Mouse (Mus musculus): ENCODE measurements around the gene Ptpru. TPM values are rescaled to one million over a fixed set of nuclear protein-coding genes. Genes with fewer than 3 reads are reported as not detected.
"Not testable (repeated sequence)": the region's sequence is repeated elsewhere in the genome, so short reads cannot be mapped to it uniquely, and the experiment has no call there.

Gene Ptpru
- polyA plus RNA-seq, 1 experiment from 2014 or later: 10.5 TPM

GRCm38 (mm10) chr4:131812458-131812857 lies 25.6 kb downstream of the Ptpru start:
- WGBS: 71% methylated on average over 11 of the region's 11 CpGs
- no peaks in the 10 kb centered on the region for H3K27me3 ChIP-seq (replicated peaks)
- H3K27ac ChIP-seq: no peak overlapping the region

DNA sequence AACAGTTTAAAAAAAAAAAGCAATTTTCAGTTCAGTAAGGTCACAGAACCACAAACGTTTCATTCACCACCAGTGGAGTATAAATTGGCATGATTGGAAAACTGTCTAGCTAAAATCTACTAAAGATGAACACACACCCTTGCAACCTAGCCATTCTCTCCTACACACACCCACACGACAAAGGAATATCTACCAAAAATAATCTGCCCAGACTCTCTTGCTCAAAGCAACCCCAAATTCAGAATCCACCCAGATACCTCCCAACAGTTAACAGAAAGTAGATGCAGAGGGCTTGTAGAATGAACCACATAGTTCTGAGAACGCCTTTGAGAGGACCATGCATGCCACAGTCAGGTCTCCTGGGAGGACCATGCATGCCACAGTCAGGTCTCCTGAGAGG lies 32.8 kb downstream of the Ptpru start:
- whole genome bisulfite sequencing: 70% methylated on average over 3 of the region's 3 CpGs
- Histone ChIP-seq H3K27ac (no peak overlapping the region), H3K9ac (no peak overlapping the region), H3K4me3 (replicated peaks) (no peak overlapping the region), H3K27me3 (replicated peaks) (no peaks in the 10 kb centered on the region), H3K4me2 (no peak overlapping the region), H3K4me1 (peaks cover 7% of the 10 kb centered on the region; the same call in 1 of the 2 replicates), H3K9me3 (no peaks in the 10 kb centered on the region), H3K36me3 (no peaks in the 10 kb centered on the region)
- no peak for ATAC-seq (ENCODE audit: insufficient read depth, low FRiP score, low read depth)

More at GRCm38 (mm10) chr4:131812458-131812857, 25.6 kb downstream of the Ptpru start:
- Histone ChIP-seq H3K9ac (no peak overlapping the region), H3K9me3 (no peaks in the 10 kb centered on the region), H3K4me1 (no peaks in the 10 kb centered on the region), H3K36me3 (no peaks in the 10 kb centered on the region), H3K4me2 (no peak overlapping the region), H3K4me3 (replicated peaks) (no peak overlapping the region)
- ATAC-seq (ENCODE audit: insufficient read depth, low FRiP score, low read depth): no peak

- not testable (repeated sequence) for H3K27me3 ChIP-seq (replicated peaks); H3K4me3 ChIP-seq (replicated peaks); H3K27ac ChIP-seq; H3K9ac ChIP-seq; H3K9me3 ChIP-seq; H3K4me1 ChIP-seq; H3K36me3 ChIP-seq; H3K4me2 ChIP-seq
- ATAC-seq (ENCODE audit: insufficient read depth, low FRiP score, low read depth): peak; percentile 54; the same call in 1 of the 2 replicates
- 91% methylated on average over 5 of the region's 6 CpGs for WGBS
Observed at GRCm38 (mm10) chr4:131804732-131805131, 33.4 kb downstream of the Ptpru start.

- Histone ChIP-seq H3K4me2 (no peak overlapping the region), H3K27me3 (replicated peaks) (no peaks in the 10 kb centered on the region), H3K9ac (no peak overlapping the region), H3K4me3 (replicated peaks) (no peak overlapping the region), H3K27ac (no peak overlapping the region; the same call in 1 of the 2 replicates), H3K36me3 (no peaks in the 10 kb centered on the region), H3K9me3 (no peaks in the 10 kb centered on the region), H3K4me1 (peaks cover 7% of the 10 kb centered on the region; the same call in 1 of the 2 replicates)
- WGBS: 53% methylated on average over 9 of the region's 9 CpGs
- ATAC-seq (ENCODE audit: insufficient read depth, low FRiP score, low read depth): no peak
Observed at GRCm38 (mm10) chr4:131803846-131804245, 34.2 kb downstream of the Ptpru start.

DNA sequence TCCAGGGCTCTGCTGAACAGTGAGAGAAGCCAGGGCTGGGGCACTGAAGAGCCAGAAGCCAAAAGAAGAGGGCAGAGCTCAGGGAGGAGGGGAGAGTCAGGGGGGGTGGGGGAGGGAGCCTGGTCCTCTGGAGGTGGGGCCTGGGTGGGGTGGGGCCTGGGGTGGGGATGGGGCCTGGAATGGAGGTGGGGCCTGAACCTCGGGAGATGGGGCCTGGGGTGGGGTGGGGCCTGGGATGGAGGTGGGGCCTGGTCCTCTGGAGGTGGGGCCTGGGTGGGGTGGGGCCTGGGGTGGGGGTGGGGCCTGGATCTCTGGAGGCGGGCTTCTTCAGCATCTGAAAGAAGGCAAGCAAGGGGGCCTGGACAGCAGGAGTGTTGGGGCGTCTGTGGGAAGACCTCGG lies 39.1 kb downstream of the Ptpru start:
- no peaks in the 10 kb centered on the region for H3K27me3 ChIP-seq (replicated peaks)
- no peaks in the 10 kb centered on the region for H3K9me3 ChIP-seq
- WGBS: 56% methylated on average over 3 of the region's 4 CpGs
- peaks cover 7% of the 10 kb centered on the region; the same call in 1 of the 2 replicates for H3K4me1 ChIP-seq
- no peak overlapping the region for H3K4me2 ChIP-seq
- H3K27ac ChIP-seq: no peak overlapping the region
- H3K4me3 ChIP-seq (replicated peaks): no peak overlapping the region
- no peak overlapping the region for H3K9ac ChIP-seq
- ATAC-seq (ENCODE audit: insufficient read depth, low FRiP score, low read depth): no peak
- no peaks in the 10 kb centered on the region for H3K36me3 ChIP-seq

- H3K27ac ChIP-seq: no peak overlapping the region
- H3K9ac ChIP-seq: no peak overlapping the region
- H3K4me2 ChIP-seq: no peak overlapping the region
- ATAC-seq (ENCODE audit: insufficient read depth, low FRiP score, low read depth): no peak
- H3K4me3 ChIP-seq (replicated peaks): no peak overlapping the region
- 65% methylated on average over 12 of the region's 12 CpGs for WGBS
- H3K4me1 ChIP-seq: 0 out of 2 replicates have a peak, but pooled peaks cover under 1% of the 10 kb centered on the region
- H3K27me3 ChIP-seq (replicated peaks): no peaks in the 10 kb centered on the region
- H3K36me3 ChIP-seq: no peaks in the 10 kb centered on the region
- no peaks in the 10 kb centered on the region for H3K9me3 ChIP-seq
Observed at GRCm38 (mm10) chr4:131797920-131798319, 40.2 kb downstream of the Ptpru start.

DNA sequence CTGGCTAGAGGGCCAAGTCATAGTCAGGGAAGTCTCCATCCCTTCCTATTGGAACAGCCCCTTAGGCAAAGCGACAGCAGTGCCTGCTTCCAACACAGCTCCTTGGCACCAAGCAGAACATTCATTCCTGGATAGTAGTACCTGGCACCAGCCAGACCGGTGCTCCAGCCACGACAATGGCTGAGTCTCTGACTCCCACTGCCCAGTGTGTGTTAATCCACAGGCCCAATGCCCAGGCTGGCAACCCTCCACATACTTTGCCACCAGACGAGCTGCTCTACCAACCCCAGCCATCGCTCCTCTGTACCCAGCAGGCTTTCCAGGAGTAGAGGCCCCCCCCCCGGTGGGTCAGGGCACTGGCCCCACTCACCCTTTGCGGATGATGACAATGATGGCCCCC lies 40.6 kb downstream of the Ptpru start:
- no peaks in the 10 kb centered on the region for H3K4me1 ChIP-seq
- no peaks in the 10 kb centered on the region for H3K36me3 ChIP-seq
- H3K9me3 ChIP-seq: no peaks in the 10 kb centered on the region
- ATAC-seq (ENCODE audit: insufficient read depth, low FRiP score, low read depth): no peak
- no peak overlapping the region for H3K27ac ChIP-seq
- no peaks in the 10 kb centered on the region for H3K27me3 ChIP-seq (replicated peaks)
- WGBS: 79% methylated on average over 7 of the region's 7 CpGs
- no peak overlapping the region for H3K4me3 ChIP-seq (replicated peaks)
- H3K9ac ChIP-seq: no peak overlapping the region
- no peak overlapping the region for H3K4me2 ChIP-seq

DNA sequence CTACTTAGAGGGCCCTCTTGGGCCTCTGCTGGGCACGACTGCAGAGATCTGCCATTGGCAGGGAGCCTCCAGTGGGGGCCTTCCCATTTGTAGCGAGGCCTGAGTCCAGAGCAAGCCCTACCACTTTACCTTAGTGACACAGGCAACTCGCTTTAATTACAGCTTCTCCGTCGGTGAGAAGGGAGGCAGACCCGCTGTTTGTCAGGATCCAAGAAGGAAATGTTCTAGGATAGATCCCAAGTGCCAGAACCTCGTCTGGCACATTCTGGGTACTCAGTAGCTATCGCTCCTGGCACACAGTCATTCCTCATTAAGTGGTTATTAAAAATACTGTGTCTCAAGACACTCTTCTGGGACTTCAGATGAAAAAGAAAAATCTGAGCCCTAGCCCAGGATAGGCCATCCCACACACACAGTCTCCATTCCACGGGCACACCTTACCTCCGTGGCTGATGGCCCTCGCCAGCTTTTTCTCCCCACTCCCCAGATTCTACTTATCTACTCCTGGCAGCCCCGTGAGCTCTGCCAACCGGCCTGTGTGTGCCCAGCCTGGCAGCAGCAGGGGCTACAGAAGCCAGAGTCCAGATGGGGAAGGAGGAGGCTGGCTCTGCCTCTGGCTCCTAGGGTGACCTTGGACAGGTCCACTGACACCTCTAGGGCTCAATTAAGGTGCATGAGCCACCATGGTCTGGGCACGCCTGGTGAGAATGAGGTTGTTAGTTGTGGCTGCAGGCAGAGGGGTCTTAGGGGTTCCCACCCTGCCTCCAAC lies 41.6 kb downstream of the Ptpru start:
- WGBS: 76% methylated on average over 14 of the region's 14 CpGs
- no peak overlapping the region for H3K4me2 ChIP-seq
- H3K4me3 ChIP-seq (replicated peaks): no peak overlapping the region
- no peaks in the 10 kb centered on the region for H3K36me3 ChIP-seq
- no peak overlapping the region for H3K9ac ChIP-seq
- no peak for ATAC-seq (ENCODE audit: insufficient read depth, low FRiP score, low read depth)
- H3K27me3 ChIP-seq (replicated peaks): no peaks in the 10 kb centered on the region
- H3K9me3 ChIP-seq: no peaks in the 10 kb centered on the region
- no peaks in the 10 kb centered on the region for H3K4me1 ChIP-seq
- no peak overlapping the region for H3K27ac ChIP-seq

- WGBS: 83% methylated on average over 7 of the region's 7 CpGs
- Histone ChIP-seq H3K4me1 (no peaks in the 10 kb centered on the region), H3K36me3 (no peaks in the 10 kb centered on the region), H3K27me3 (replicated peaks) (no peaks in the 10 kb centered on the region), H3K27ac (no peak overlapping the region), H3K4me2 (no peak overlapping the region), H3K4me3 (replicated peaks) (no peak overlapping the region), H3K9ac (no peak overlapping the region), H3K9me3 (no peaks in the 10 kb centered on the region)
- ATAC-seq (ENCODE audit: insufficient read depth, low FRiP score, low read depth): no peak
Observed at GRCm38 (mm10) chr4:131786800-131787199, 51.3 kb downstream of the Ptpru start.

- Histone ChIP-seq H3K4me2 (no peak overlapping the region), H3K36me3 (no peaks in the 10 kb centered on the region), H3K4me3 (replicated peaks) (no peak overlapping the region), H3K4me1 (no peaks in the 10 kb centered on the region), H3K27me3 (replicated peaks) (no peaks in the 10 kb centered on the region), H3K27ac (no peak overlapping the region), H3K9ac (no peak overlapping the region), H3K9me3 (no peaks in the 10 kb centered on the region)
- no peak for ATAC-seq (ENCODE audit: insufficient read depth, low FRiP score, low read depth)
- WGBS: 17% methylated on average over 9 of the region's 9 CpGs
Observed at GRCm38 (mm10) chr4:131784034-131784433, 54.1 kb downstream of the Ptpru start.

GRCm38 (mm10) chr4:131781023-131781422 lies 57.1 kb downstream of the Ptpru start:
- Histone ChIP-seq H3K27me3 (replicated peaks) (no peaks in the 10 kb centered on the region), H3K9ac (no peak overlapping the region), H3K9me3 (no peaks in the 10 kb centered on the region), H3K4me3 (replicated peaks) (no peak overlapping the region), H3K4me2 (no peak overlapping the region), H3K27ac (no peak overlapping the region), H3K4me1 (no peaks in the 10 kb centered on the region), H3K36me3 (no peaks in the 10 kb centered on the region)
- ATAC-seq (ENCODE audit: insufficient read depth, low FRiP score, low read depth): no peak
- WGBS: 35% methylated on average over 3 of the region's 3 CpGs

DNA sequence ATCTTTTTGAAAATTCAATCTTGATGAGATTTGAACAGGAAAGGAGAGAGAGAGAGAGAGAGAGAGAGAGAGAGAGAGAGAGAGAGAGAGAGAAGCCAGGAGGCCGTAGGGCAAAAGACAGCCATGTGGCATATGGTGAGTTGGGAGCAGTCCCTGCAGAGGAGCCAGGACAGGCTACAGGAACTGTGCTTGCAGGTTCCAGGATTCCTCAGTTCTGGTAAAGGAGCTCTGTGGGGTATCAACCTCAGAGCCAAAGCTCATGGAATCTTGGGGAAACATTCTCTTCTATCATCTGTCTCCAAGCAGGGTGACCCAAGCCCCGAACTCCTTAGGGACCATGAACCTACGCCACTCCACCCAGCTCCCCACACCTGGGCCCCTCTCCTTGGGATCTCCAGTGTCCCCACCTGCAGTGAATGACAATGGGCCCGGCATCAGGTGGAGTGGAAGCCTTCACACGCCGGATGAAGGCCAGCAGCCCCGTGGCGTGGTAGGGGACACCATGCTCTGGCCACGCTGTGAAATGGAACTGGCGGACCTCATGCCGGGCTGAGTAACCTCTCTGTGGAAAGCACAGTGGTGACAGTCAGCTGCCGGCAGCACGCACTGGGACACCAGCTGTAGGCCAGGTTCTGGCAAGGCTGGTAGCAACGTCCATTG lies 59.3 kb downstream of the Ptpru start:
- H3K4me1 ChIP-seq: no peaks in the 10 kb centered on the region
- no peaks in the 10 kb centered on the region for H3K27me3 ChIP-seq (replicated peaks)
- H3K9me3 ChIP-seq: no peaks in the 10 kb centered on the region
- no peak for ATAC-seq (ENCODE audit: insufficient read depth, low FRiP score, low read depth)
- H3K27ac ChIP-seq: no peak overlapping the region
- no peak overlapping the region for H3K4me2 ChIP-seq
- no peak overlapping the region for H3K9ac ChIP-seq
- H3K36me3 ChIP-seq: no peaks in the 10 kb centered on the region
- H3K4me3 ChIP-seq (replicated peaks): no peak overlapping the region
- 82% methylated on average over 14 of the region's 14 CpGs for WGBS
